Mouse (Mus musculus) forebrain, embryonic 10.5 days (tissue): ENCODE data around the gene Wdr91. TPM values are rescaled to one million over a fixed set of nuclear protein-coding genes. Genes with fewer than 3 reads are reported as not detected.

Source experiments
- DNase-seq: peaks from one replicate; pipeline ENCODE4 v3.0.0-alpha.2; 2017; ENCODE audit warnings: low spot score; ENCODE audit errors: extremely low spot score
- H3K27ac ChIP-seq: fragments of 300-500 bp; sonication (generic); 2 replicates; pipeline ENCODE4 v1.5.1; 2016; ENCODE audit warnings: mild to moderate bottlenecking
- H3K27me3 ChIP-seq: fragments of 300-500 bp; sonication (generic); 2 replicates; pipeline ENCODE4 v1.6.1; 2016; ENCODE audit warnings: mild to moderate bottlenecking; ENCODE audit not compliant: poor library complexity, severe bottlenecking
- H3K36me3 ChIP-seq: fragments of 300-500 bp; sonication (generic); replicated peaks from 2 replicates; pipeline ENCODE4 v1.6.1; 2016; ENCODE audit warnings: mild to moderate bottlenecking, moderate library complexity
- H3K4me1 ChIP-seq: fragments of 300-500 bp; sonication (generic); 2 replicates; pipeline ENCODE4 v1.6.1; 2016
- H3K4me3 ChIP-seq: fragments of 300-500 bp; sonication (generic); 2 replicates; pipeline ENCODE4 v1.5.1; 2016; ENCODE audit warnings: mild to moderate bottlenecking, moderate library complexity
- H3K9me3 ChIP-seq: fragments of 300-500 bp; sonication (generic); 2 replicates; pipeline ENCODE4 v1.6.1; 2016; ENCODE audit warnings: mild to moderate bottlenecking, moderate library complexity
- WGBS: fragments of 180-500 bp; shearing (Covaris S2); methylation state at CpG from one replicate; pipeline ENCODE4 v1.1.7; 2016; 5-methylcytosine and 5-hydroxymethylcytosine counted together
- polyA plus RNA-seq: library from polyadenylated mRNA; unstranded; fragments of >200 nt; fragmentation: Nextera tagmentation; extraction: Ambion mirVana; gene quantifications from 2 replicates; pipeline ENCODE4 v1.2.1, GENCODE M21; 2016

Gene Wdr91
- polyA plus RNA-seq, 1 experiment from 2014 or later = 12.0 TPM

DNA sequence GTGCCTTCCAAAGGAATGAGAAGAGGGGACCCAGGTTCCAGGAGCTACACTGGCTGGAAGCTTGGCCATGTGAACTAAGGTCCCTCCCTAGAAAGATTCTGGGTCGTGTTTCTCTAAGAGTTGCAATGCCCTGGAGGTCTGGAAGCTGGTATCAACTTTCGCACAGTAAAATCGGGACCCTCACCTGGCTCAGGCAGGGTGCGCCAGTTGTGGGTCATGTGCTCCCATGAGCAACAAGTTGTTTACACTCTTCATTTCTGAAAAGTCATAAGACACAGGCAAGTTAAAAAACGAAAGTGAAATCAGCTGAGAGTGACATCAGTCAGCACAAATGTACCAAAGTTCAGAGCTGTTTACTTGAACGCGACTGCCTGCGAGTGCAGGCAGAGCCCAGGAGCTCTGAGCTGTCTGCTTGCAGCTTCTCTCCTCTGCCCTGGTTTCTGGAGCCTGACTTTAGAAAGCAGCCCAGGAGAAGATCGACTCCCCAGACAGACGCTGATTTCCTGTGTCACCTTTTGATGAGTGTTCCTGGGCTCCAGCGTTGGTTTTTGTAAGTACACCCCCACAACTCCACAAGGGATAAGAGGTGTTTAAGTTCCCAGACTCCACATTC is 47.8 kb downstream of the Wdr91 start, which contains the start of gene Tmem140:
TSS of gene Tmem140 (plus strand) at position 356 of the 613 bp plus-strand sequence.
- Histone ChIP-seq H3K27ac (no peak within 1 kb of the TSS), H3K36me3 (no peaks in the 10 kb centered on the region), H3K9me3 (no peaks in the 10 kb centered on the region), H3K4me1 (peaks cover 17% of the 10 kb centered on the region), H3K27me3 (no peaks in the 10 kb centered on the region), H3K4me3 (no peak within 1 kb of the TSS)
- WGBS = 68% methylated on average over 11 of the region's 11 CpGs
- no peak for DNase-seq

DNA sequence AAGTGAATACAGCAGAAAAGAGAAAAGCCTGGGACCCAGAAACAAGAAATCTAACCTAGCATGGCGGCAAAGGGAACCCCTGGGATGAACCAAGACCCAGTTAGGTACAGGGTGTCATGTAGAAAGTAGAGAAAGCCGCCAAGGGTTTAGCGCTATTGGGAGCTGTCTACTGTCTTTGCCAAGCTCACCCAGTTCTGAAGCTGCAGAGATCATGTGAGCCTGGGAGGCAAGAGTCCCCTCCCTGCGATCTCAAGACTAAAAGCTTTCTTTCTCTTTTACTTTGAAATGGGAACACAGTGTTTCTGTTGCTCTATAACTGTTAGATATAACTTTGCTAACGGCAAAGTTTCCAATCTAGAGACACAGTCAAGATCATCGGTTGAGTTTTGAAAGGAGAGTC is 48.3 kb downstream of the Wdr91 start:
- no peak overlapping the region for H3K27ac ChIP-seq
- H3K4me3 ChIP-seq = no peak overlapping the region

DNA sequence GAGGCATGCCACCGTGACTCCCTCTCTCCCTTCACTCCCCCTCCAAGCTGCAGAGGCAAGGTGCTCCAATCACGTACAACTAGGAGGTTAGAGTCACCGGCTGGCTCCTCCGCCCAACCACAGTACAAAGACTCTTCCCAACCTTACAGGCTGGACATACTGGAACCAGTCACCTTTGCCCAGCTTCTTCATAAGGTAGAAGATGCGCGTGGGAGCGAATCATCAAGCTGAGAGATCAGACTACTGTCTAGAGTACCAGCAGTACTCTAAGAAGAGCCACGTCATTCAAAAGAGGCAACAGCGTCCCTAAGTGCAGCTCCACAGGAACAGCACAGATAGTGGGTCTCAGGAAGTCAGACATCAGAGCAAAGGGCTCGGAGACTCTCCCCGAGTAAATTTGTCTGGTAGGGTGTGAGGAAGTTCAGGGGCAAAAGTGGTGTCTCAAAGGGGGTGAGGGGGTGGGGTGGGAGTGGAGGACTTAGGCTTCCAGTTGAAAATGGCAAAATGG is 49.1 kb downstream of the Wdr91 start:
- Histone ChIP-seq H3K4me3 (no peak overlapping the region), H3K4me1 (peaks cover 8% of the 10 kb centered on the region), H3K27ac (no peak overlapping the region), H3K27me3 (no peaks in the 10 kb centered on the region), H3K9me3 (no peaks in the 10 kb centered on the region), H3K36me3 (no peaks in the 10 kb centered on the region)
- no peak for DNase-seq
- 89% methylated on average over 11 of the region's 11 CpGs for WGBS

More for the DNA sequence above, 48.3 kb downstream of the Wdr91 start:
- H3K9me3 ChIP-seq = no peaks in the 10 kb centered on the region
- peaks cover 16% of the 10 kb centered on the region for H3K4me1 ChIP-seq
- 93% methylated on average over 6 of the region's 6 CpGs for WGBS
- H3K36me3 ChIP-seq = no peaks in the 10 kb centered on the region
- no peak for DNase-seq
- no peaks in the 10 kb centered on the region for H3K27me3 ChIP-seq

- H3K4me1 ChIP-seq = no peaks in the 10 kb centered on the region
- DNase-seq = no peak
- H3K36me3 ChIP-seq = no peaks in the 10 kb centered on the region
- no peaks in the 10 kb centered on the region for H3K27me3 ChIP-seq
- no peak overlapping the region for H3K27ac ChIP-seq
- 96% methylated on average over 5 of the region's 5 CpGs for WGBS
- H3K9me3 ChIP-seq = no peaks in the 10 kb centered on the region
- H3K4me3 ChIP-seq = no peak overlapping the region
Measured at GRCm38 (mm10) chr6:34832352-34832751, 78.3 kb downstream of the Wdr91 start.

Other genes starting within 250 kb of the Wdr91 start
- gene Agbl3, start 130.4 kb downstream of the Wdr91 start, polyA plus RNA-seq = 2.4 and 3.0 TPM in 2 replicates
- gene Tmem140, start 47.7 kb downstream of the Wdr91 start, polyA plus RNA-seq = 1.7 and 2.2 TPM in 2 replicates
- gene Cyren, start 32.8 kb downstream of the Wdr91 start, polyA plus RNA-seq = 17.5 and 18.7 TPM in 2 replicates
- gene Stra8, start 9.3 kb upstream of the Wdr91 start, polyA plus RNA-seq = not detected in 2 replicates
- gene Slc23a4, start 77.5 kb upstream of the Wdr91 start, polyA plus RNA-seq = 0.47 and 0.59 TPM in 2 replicates
- gene Cnot4, start 222.8 kb upstream of the Wdr91 start, polyA plus RNA-seq = 24.5 and 25.5 TPM in 2 replicates